Mouse (Mus musculus): ENCODE data around the gene Asic2. TPM values are rescaled to one million over a fixed set of nuclear protein-coding genes. Genes with fewer than 3 reads are reported as not detected.

Asic2 gene
- total RNA-seq, 4 experiments from 2014 or later, result 0.13 to 1.5 (median 0.41) TPM

DNA sequence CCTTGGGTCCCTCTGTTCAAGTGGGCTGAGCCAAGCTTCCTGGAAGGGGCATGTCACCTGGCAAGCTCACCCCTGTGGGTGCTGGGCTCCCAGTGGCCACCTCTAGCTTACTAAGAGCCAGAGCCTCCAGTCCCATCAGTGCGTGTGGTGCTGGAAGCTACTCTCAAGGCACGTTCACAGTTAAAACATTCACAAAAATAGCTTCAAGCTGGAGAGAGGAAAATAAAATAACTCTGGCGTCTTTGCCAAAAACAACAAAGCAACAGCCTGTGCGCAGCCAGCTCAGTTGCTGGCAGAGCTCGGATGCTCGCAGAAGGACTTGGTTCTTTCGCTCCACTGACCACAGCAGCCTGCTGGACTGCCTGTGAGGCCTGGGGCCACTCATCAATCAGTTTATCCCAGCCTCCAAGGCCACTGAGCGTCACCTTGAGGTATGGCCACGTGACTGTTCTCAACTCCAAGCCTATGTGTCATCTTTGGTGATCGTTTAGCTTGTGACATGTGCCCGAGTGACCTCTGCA is 1091.1 kb downstream of the Asic2 start:
- DNase-seq (ENCODE audit: low spot score in 2 of 2), result peak in 1 of 2 experiments; percentile 22

DNA sequence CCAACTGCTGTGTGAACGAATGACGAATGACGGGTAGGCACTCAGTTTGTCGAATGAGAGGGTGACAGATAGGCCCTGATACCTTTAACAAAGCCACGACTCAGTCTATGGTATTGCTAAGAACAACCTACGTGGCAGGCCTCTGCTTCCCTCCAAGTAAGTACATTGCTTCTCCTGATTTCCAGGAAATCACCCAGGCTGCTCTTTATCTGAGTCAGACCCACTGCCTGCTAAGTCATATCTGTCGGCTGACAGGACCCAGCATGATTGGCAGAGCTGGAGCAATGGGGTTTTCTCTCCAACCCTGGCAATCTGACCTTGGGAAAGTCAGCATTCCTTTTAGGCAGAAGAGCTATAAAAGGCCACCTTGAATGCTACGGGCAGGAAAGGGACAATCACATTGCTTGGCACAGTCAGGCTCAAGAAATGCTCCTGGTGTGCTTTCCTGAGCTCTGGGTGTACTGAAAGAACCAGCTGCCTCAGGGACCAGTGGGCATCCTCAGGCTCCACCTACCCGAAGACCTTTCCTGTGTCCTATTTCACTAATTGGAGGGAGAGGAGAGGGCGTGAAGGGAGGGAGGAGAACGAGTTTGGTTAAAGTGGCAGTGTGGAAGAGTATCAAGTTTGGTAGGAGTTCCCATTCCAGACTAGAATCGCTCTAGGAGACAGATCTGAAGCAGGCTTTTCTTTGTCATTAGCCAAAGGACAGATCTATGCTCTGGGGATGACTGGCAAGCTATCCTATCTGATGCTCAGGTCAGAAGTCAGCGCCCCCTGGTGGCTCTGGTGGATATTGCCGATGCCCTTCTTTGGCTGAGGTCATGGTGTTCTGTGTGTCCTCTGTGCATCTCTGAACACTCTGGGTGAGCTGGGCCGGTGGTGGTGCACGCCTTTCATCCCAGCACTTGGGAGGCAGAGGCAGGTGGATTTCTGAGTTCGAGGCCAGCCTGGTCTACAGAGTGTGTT is 1095.5 kb downstream of the Asic2 start:
- DNase-seq (ENCODE audit: low spot score in 2 of 2), result peak; percentile 20 to 27

DNA sequence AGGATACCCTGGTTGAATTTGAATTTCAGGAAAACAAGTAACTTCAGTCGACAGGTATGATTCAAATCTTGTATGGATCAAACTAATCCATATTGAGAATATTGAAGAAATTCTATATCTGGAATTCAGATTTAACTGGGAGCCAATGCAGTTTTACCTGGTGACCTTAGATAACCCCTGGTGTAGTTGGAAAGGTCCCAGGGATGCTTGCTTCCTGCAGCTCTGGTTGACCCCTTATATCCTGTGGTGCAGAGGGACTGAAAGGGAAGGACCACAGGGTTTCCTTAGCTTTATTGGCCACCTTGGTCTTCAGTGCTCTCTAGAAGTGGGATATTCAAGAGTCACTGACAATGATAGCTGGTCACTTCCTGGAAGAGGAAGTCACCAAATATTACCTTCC is 1100.2 kb downstream of the Asic2 start:
- DNase-seq (ENCODE audit: low spot score in 2 of 2), result no peak

GRCm38 (mm10) chr11:80862941-80863340 is 1105.3 kb downstream of the Asic2 start:
- DNase-seq (ENCODE audit: low spot score in 2 of 2), result no peak

GRCm38 (mm10) chr11:80858065-80858464 is 1110.2 kb downstream of the Asic2 start, which contains the start of gene Spaca3:
Gene Spaca3, plus strand, starts transcription at chr11:80858365.
- no peak for DNase-seq (ENCODE audit: low spot score in 2 of 2)

GRCm38 (mm10) chr11:80856827-80857226 is 1111.4 kb downstream of the Asic2 start:
- DNase-seq (ENCODE audit: low spot score in 2 of 2), result no peak

DNA sequence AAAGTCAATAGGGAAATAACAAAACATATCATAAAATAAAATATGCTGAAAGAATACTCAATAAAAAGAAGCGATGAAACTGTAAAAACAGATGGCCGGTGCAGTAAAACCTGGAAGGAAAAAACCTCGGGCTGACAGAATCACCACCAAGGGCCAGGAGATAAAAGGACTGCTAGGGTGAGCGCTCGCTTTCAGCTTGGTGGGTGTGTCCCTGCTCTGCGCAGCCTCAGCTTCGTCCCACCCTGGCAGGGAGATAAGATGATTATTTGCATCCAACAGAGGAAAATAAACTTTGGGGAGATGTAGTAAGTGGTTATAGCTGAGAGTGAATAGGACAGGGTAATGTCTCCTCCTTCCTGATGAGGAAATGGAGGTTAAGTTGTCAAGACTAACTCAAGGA is 1113.3 kb downstream of the Asic2 start:
- no peak for DNase-seq (ENCODE audit: low spot score in 2 of 2)

DNA sequence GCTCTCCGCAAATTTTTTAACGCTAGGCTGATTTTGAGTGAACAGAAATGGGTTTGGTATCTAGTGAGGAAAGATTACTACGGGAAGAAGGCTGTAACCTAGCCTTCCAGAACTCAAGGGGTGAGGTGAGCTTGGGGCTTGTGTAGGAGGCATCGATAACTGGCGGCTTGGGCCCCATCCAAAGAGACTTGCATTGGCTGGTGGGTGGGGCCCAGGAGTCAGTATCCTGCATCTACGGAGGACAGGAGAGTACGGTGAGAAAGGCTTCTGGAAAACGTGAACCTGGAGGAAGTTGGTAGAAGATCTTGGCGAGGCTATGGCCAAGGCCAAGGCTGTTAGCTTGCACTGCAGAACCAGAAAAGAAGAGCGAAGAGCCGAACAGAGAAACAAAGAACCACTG is 1113.8 kb downstream of the Asic2 start:
- no peak for DNase-seq (ENCODE audit: low spot score in 2 of 2)

DNA sequence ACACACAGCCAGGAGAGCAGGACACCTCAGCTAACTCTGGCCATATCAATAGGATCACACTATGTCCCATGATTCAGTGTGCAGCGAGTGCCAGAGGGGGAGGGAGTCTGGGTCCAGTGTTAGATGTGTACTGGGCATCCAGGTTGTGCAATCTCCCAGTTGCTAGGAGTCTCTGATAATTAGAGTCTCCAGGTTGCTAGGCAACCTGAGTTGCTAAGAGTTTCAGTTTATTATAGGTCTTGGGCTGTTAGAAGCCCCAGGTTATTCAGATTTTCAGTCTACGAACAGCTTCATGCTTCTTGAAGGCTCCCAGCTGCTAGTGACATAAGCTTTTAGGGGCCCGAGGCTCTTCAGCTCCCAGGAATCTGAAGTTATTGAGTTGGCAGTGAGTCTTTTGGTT is 1115.2 kb downstream of the Asic2 start:
- DNase-seq (ENCODE audit: low spot score in 2 of 2), result no peak

DNA sequence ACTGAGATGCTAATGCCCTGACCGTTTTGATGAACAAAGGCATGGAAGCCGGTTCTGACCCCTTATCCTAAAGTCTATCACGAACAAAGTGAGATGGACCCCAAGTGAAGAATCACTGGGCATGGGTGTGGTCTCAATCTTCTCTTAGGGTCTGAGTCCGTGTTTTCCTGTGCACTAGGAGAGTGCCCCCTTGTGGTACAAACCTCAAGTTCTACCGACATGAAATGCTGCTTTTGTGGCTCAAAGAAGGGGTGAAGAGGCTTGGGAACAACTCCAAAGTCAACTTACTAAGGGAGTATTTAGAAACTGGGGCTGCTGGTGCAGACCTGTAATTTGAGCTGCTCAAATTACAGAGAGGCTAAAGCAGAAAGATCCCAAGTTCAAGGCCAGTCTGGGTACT is 1116.4 kb downstream of the Asic2 start:
- no peak for DNase-seq (ENCODE audit: low spot score in 2 of 2)

GRCm38 (mm10) chr11:80848131-80848530 is 1120.1 kb downstream of the Asic2 start:
- no peak for DNase-seq (ENCODE audit: low spot score in 2 of 2)

DNA sequence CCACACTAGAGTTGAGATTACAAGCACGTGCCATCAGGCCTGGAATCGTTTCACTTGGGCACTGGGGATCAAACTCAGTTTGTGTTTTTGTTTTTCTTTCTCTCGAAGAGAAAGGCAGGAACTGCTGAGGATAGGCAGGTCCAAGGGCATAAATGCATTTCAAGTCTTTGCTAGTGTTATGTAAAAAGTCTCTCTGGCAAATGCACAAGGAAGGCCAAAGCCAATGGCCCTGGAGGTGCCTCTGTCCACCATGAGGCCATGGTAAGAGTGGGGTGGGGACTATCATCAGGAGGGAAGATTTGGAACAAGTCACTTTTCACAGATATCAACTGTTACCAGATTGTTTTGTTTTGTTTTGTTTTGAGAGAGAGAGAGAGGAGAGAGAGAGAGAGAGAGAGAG is 1122.1 kb downstream of the Asic2 start:
- no peak for DNase-seq (ENCODE audit: low spot score in 2 of 2)

DNA sequence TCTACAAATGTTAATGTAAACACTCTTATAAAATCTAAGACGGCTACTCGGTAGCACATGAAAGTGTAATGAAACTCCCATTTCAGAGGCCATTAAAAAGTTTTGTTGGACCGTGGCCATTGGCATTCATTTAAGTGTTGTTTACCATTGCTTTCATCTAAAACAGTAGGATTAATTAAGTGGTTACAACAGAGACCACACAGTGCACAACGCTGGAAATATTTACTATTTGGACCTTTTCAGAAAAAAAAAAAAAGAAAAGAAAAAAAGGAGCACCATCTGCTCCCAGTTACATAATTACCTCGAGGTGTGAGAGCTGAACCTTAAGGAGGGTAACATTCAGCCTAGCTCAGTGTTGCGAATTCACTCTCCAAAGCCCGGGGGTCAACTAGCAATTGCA is 1122.8 kb downstream of the Asic2 start:
- DNase-seq (ENCODE audit: low spot score in 2 of 2), result no peak

DNA sequence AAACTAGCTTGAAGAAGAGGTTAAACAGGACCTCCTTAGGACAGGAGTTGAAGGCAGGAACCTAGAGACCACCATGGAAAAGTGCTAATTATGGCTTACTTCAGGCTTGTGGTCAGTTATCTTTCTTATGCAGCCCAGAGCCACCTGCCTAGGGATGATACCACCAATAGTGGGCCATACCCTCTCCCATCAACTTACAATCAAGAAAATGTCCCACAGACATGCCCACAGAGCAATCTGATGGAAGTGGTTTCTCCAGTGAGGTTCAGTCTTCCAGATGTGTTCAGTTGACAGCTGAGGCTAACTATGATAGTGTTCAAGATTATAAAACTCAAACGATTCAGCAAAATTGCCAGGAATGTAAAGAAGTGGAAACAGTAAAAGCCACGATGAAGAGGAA is 1124.8 kb downstream of the Asic2 start:
- DNase-seq (ENCODE audit: low spot score in 2 of 2), result no peak

GRCm38 (mm10) chr11:80838724-80839123 is 1129.5 kb downstream of the Asic2 start:
- no peak for DNase-seq (ENCODE audit: low spot score in 2 of 2)

GRCm38 (mm10) chr11:80835841-80836240 is 1132.4 kb downstream of the Asic2 start:
- DNase-seq (ENCODE audit: low spot score in 2 of 2), result no peak

DNA sequence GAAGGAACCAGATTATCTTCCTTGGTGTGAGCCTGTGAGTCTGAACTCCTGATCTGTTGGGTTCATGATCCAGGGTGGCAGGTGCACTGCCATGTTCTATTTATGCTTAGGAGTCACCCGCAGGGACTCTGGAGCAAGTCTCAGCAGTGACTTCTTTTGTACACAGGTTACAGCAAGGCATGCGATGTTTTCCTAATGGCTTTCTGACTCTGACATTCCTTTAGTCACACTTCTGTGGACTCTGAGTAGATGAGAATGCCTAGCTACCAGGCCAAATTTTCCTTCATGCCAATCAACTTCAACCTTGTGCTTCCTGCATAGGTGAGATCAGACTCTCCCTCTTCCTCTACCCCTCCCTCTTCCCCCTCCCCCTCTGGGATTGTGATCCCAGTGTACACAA is 1132.9 kb downstream of the Asic2 start:
- DNase-seq (ENCODE audit: low spot score in 2 of 2), result no peak

Other genes with a start within 250 kb of the Asic2 start
- under 1 TPM in 3 of 4 experiments, not detected in 1; 0.12 to 0.13 (median 0.12) TPM for gene 5530401A14Rik, start 107.8 kb downstream of the Asic2 start, total RNA-seq (2022)
- under 1 TPM in 2 of 4 experiments, not detected in 2; 0.74 to 0.94 TPM for gene Ccl2, start 67.1 kb upstream of the Asic2 start, total RNA-seq (2022)
- gene Gm17268, start 70.1 kb upstream of the Asic2 start, total RNA-seq (2022), result not detected
- under 1 TPM in 1 of 4 experiments, not detected in 3; 0.56 TPM for gene Ccl7, start 77.3 kb upstream of the Asic2 start, total RNA-seq (2022)
- gene Ccl11, start 89.4 kb upstream of the Asic2 start, total RNA-seq (2022), result 10 to 100 TPM; 13.0 to 23.4 (median 18.2) TPM
- not detected for gene Ccl12, start 133.4 kb upstream of the Asic2 start, total RNA-seq (2022)
- gene Ccl8, start 146.7 kb upstream of the Asic2 start, total RNA-seq (2022), result under 1 TPM in 1 of 4 experiments, not detected in 3; 0.86 TPM